Mouse (Mus musculus) thymus, postnatal 4 days (tissue): ENCODE results near the gene Mphosph10.
A peak's percentile ranks its signal among the peaks of the same experiment; 100 is the strongest.

Experiments
- DNase-seq: peaks from one replicate; pipeline ENCODE4 v3.0.0; 2021

The Mphosph10 gene

GRCm38 (mm10) chr7:64392122-64392818 is at the start of gene Mphosph10, which contains the start of gene Mcee:
Mphosph10 (minus strand) TSS chr7:64392268.
Mcee (plus strand) TSS chr7:64392607.
- DNase-seq, result peak; percentile 99

DNA sequence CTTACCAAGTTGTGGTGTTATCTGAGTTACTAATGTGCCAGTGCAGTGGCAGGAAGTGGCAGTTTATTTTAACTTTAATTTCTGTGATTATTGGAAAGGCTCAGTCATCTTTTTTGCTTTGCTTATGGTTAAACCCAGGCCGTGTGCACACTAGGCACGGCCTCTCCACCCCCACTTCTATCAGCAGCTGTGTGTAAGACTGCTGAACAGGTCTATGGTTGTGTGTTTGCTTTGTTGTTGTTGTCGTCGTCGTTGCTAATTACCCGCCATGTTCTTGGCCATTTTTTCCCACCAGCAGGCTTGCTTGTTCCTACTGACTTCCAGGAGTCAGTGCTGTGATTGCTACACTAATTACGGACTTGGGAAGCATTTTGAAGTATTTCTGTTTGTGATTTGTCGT is 48.5 kb upstream of the Mphosph10 start:
- DNase-seq, result no peak

DNA sequence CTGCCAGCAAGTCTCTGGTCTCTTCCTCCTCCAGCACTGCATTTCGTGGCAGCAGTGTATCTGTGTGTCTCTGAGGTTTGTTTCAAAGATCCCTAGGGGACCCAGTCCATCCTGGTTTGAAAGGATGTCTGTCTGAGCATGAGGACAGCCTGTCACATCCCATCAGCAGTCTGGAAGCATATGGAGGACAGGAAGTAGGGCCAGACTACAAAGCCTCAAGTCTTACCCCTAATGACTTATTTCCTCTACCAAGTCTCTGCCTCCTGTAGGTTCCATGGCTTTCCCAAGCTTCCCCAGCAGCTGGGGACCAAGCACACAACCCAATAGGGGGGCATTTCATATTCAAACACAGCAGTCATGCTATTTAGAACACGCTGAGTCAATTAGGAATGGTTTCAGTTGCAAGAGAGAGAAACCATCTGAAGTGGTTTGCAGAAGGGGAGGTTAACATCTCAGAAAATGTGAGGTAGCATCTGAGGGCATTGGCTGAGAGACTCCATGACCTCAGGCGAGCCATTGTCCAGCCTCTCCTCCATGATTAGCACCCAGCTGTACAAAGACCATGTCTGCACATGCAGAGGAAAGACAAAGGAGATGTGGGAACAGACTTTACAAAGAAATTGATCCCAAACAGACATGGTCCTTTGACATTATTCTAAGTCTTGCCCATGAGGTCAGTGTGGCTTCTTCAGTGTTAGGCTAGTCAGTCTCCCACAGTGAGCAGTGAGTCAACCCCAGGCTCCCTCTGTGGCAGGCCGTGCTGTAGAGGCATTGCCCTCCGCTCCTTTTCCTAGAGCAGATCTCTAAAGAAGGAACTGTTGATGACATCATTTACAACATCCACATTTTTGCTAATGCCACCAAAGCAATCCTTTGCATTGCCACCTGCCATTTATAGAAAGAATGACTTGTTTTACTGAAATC is 47.8 kb upstream of the Mphosph10 start:
- no peak for DNase-seq

GRCm38 (mm10) chr7:64424861-64425260 is 32.8 kb upstream of the Mphosph10 start:
- DNase-seq, result no peak

DNA sequence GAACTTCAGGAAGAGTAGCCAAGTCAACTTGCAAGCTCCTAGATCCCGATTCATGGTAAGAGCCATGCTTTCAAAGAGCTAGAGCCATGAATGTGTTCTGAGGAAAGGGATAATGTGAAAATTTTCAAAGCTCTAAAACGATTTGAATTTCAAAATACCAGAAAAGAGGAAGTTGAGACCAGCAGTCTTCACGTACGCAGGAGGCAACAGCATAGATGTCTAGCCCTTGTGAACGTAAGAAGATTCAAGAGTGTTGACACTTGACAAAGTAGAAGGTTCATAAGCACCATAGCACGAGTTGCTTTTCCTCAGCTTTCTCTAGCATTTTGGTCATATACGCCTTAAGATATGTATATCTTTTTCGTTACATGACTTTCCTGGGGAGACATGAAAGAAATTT is 11.9 kb upstream of the Mphosph10 start:
- no peak for DNase-seq

DNA sequence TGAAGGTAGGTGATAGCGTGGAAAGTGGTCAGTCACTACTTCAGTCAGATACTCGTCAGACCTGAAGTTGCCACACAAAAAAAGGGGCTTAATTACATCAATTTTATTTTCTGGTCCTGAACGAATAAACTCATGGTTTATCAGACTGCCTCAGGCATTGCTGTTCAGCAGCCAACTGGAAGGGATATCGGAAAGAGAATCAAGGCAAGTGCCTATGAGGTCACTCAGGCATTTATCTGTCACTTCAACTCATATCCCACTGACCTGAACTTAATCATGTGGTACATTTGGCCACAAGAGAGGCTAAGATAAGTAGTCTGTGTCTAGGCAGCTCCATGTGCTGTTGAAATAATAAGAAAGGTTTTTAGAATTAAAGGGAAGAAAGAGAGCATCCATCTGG is 10.4 kb upstream of the Mphosph10 start:
- DNase-seq, result no peak

DNA sequence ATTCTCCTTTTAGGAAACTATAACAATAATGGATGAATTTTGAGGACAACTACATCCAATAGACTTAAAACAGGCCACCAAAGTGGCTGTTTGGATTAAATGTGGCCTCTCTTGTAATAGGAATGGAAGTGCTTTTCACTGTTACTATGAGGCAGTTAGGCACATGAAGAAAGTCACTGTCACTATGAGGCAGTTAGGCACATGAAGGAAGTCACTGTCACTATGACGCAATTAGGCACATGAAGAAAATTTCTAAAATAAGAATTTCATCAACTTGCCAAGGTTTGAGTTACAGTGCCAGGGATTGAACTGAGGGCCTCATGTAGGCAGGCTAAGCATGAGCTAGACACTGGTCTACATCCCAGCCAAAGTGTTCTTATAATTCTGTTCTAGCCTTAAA is 8.7 kb upstream of the Mphosph10 start:
- DNase-seq, result no peak

DNA sequence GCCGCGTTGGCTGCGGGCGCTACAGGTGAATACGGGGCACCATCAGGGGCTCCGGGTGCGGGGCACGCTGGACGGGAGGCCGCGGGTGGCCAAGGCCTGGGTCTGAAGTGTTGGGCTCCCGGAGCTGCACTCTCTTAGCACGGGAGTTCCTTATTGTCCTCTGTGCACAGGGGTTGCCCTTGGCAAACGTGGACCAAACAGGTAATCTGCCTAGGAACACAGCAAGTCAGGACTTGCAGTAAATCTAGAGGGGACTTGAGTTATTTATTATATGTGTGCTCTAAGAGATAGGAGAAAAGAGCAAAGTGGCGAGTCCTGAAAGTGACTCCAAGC is 717 bp upstream of the Mphosph10 start:
- no peak for DNase-seq

DNA sequence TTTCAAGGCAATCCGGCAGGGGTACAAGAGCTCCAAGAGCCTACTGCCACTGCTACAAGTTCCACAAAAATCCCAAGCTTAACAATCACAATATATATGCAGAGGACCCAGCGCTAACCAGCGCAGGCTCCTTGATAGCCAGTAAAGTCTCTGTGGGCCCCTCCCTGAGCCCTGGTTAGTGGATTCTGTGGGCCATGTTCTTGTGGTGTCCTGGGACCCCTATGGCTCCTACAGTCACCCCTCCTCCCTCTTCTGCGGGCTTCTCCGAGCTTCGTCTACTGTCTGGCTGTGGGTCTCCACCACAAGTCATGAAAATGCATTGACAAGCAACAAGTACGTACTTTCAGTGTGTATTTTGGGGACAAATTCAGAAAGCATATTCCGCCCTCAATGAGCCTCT is 589 bp downstream of the Mphosph10 start:
- peak; percentile 21 for DNase-seq

- peak; percentile 87 for DNase-seq
These were observed 18.1 kb downstream of the Mphosph10 start, which contains the start of gene Fan1 for GRCm38 (mm10) chr7:64373830-64374562. Fan1 (minus strand) TSS chr7:64374095.

GRCm38 (mm10) chr7:64373147-64373829 is 18.8 kb downstream of the Mphosph10 start:
- no peak for DNase-seq

DNA sequence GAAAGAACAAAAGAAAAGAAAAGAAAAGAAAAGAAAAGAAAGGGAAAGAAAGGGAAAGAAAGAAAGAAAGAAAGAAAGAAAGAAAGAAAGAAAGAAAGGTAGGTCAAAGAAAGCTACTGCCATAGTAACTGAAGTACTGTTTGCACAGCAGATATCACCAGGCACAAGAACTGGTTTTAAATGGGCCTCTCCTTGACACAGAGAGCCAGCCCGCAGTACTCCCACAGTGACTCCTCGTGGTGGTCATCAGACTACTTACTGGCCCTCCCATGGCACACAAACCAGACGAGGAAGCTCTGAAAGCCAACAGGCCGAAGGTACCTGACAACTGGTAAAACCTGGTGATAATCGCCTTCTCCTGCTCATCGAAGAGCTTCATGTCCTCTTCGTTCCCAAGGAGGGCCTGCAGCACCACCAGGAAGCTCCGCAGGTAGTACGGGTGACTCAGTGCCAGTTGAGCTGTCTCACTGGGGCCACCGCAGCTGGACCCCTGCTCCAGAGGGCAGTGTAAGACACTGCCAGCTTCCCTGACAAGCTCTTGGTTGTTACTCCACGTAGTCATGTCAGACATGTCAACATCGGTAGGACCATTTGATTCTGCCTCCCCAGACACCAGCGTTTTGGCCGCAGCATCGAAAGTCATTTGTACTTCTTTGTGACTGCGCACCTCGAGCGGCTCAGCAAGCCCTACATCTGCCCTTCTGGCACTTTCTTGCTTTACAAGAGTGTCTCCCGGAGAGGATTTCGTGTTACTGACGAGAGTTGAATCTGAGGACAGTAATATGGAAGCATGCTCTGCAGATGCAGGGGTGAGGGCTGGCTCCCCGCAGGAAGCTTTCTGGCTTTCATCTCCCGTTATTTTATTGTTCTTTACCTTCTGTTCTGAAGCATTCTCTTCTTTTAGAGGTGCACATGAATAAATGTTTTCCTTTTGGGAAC is 19.9 kb downstream of the Mphosph10 start:
- DNase-seq, result no peak

GRCm38 (mm10) chr7:64369841-64370240 is 22.2 kb downstream of the Mphosph10 start:
- no peak for DNase-seq

GRCm38 (mm10) chr7:64365863-64366262 is 26.2 kb downstream of the Mphosph10 start:
- DNase-seq, result no peak

- no peak for DNase-seq
These were observed 31.5 kb downstream of the Mphosph10 start for GRCm38 (mm10) chr7:64360586-64360945.

- DNase-seq, result no peak
These were observed 32.0 kb downstream of the Mphosph10 start for GRCm38 (mm10) chr7:64359943-64360585.

DNA sequence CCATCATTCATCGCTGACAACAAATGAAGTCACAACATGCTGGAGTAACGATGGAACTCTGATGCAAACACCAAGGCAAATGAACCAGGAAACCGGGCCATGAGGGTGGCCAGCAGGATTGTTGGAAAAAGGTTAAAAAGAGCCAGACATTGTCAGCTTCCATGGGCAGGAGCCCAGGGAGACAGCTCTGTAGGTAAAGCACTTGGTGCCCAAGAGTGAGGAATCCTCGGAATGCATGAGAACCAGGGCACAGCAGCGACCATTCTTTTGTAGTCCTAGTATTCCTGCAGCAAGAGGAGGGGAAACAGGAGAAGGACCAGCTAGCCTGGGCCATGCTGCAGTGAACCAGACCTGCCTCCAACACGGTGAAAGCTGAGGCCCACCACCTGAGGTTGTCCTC is 33.4 kb downstream of the Mphosph10 start:
- no peak for DNase-seq

DNA sequence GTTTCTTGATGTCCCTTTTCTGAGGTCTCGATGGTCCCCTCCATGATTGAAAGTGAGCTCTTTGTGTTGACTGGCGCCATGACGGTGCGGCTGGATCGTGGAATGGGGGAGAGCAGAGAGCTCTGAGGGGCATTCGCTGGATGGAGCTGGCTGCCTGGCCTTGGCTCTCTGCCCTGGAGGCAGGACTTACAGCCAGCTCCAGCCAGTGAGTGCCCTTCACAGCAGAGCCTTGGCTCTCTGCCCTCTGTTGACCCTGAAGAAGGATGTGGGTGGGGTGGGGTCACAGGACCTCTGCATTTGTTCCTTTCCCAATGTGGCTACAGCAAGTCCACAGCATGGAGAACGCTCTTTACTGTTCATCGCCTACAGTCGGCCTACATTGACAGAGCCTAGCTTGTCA is 34.7 kb downstream of the Mphosph10 start:
- no peak for DNase-seq

GRCm38 (mm10) chr7:64356661-64357060 is 35.4 kb downstream of the Mphosph10 start:
- no peak for DNase-seq

- DNase-seq, result no peak
These were observed 37.9 kb downstream of the Mphosph10 start for GRCm38 (mm10) chr7:64354206-64354605.

DNA sequence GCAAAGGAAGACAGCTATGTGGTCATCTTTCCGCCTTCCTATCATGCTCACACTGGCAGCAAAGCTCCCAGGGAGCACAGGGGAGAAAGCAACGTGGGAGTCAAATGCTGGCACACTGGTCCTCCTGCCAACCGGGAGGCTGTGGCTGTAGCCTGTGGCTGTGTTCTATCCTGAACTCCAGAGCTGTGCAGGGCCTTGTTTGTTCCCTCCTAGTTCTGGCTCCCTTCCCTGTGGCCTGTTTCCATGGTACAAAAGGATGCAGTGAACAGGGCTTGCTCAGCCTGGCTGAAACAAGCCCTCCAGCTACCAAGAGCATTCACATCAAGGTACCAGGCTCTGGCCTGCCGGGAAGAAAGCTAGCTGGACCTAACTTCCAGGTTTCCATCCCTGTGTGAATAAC is 41.0 kb downstream of the Mphosph10 start:
- DNase-seq, result no peak
